Mouse (Mus musculus): Measurements from ENCODE around the gene Sh3bp1. TPM values are rescaled to one million over a fixed set of nuclear protein-coding genes. Genes with fewer than 3 reads are reported as not detected.

The Sh3bp1 gene
- polyA plus RNA-seq, 1 experiment from 2014 or later: 17.3 TPM

- DNase-seq (ENCODE audit: low spot score): no peak
Measured at GRCm38 (mm10) chr15:78881828-78882227, 17.7 kb upstream of the Sh3bp1 start.

GRCm38 (mm10) chr15:78889401-78889853 is 10.1 kb upstream of the Sh3bp1 start:
- Histone ChIP-seq H3K4me2 (ENCODE audit: low read depth, low read length, severe bottlenecking) (no peak overlapping the region), H3K4me3 (ENCODE audit: low read depth, low read length) (no peak overlapping the region), H3K27me3 (ENCODE audit: control insufficient read depth, insufficient read depth, low read length) (no peaks in the 10 kb centered on the region), H3K9me3 (ENCODE audit: control insufficient read depth, low read length) (no peaks in the 10 kb centered on the region), H3K4me1 (replicated peaks; ENCODE audit: control insufficient read depth, insufficient read depth, low read length) (peaks cover 7% of the 10 kb centered on the region), H3K9ac (ENCODE audit: low read length) (no peak overlapping the region), H3K36me3 (ENCODE audit: control insufficient read depth, insufficient read depth, low read length) (peaks cover 7% of the 10 kb centered on the region; the same call in 1 of the 2 replicates), H3K27ac (ENCODE audit: low read depth, low read length) (no peak overlapping the region)
- WGBS: 19% methylated on average over 13 of the region's 13 CpGs
- ATAC-seq (replicated peaks; ENCODE audit: low FRiP score) (no peak), DNase-seq (ENCODE audit: low spot score) (no peak)

More at GRCm38 (mm10) chr15:78881828-78882227, 17.7 kb upstream of the Sh3bp1 start:
- Histone ChIP-seq H3K36me3 (ENCODE audit: control insufficient read depth, insufficient read depth, low read length) (peaks cover 7% of the 10 kb centered on the region; the same call in 1 of the 2 replicates), H3K27me3 (ENCODE audit: control insufficient read depth, insufficient read depth, low read length) (no peaks in the 10 kb centered on the region), H3K27ac (ENCODE audit: low read depth, low read length) (no peak overlapping the region), H3K4me1 (replicated peaks; ENCODE audit: control insufficient read depth, insufficient read depth, low read length) (peaks cover 8% of the 10 kb centered on the region), H3K9ac (ENCODE audit: low read length) (no peak overlapping the region), H3K4me2 (ENCODE audit: low read depth, low read length, severe bottlenecking) (no peak overlapping the region), H3K4me3 (ENCODE audit: low read depth, low read length) (no peak overlapping the region), H3K9me3 (ENCODE audit: control insufficient read depth, low read length) (no peaks in the 10 kb centered on the region)
- no peak for ATAC-seq (replicated peaks; ENCODE audit: low FRiP score)
- WGBS: 91% methylated on average over 3 of the region's 3 CpGs

GRCm38 (mm10) chr15:78892440-78892839 is 7.1 kb upstream of the Sh3bp1 start:
- Histone ChIP-seq H3K27ac (ENCODE audit: low read depth, low read length) (no peak overlapping the region), H3K4me1 (replicated peaks; ENCODE audit: control insufficient read depth, insufficient read depth, low read length) (peaks cover 7% of the 10 kb centered on the region), H3K27me3 (ENCODE audit: control insufficient read depth, insufficient read depth, low read length) (no peaks in the 10 kb centered on the region), H3K9ac (ENCODE audit: low read length) (no peak overlapping the region), H3K4me2 (ENCODE audit: low read depth, low read length, severe bottlenecking) (no peak overlapping the region), H3K9me3 (ENCODE audit: control insufficient read depth, low read length) (no peaks in the 10 kb centered on the region), H3K4me3 (ENCODE audit: low read depth, low read length) (no peak overlapping the region), H3K36me3 (ENCODE audit: control insufficient read depth, insufficient read depth, low read length) (no peaks in the 10 kb centered on the region; the same call in 1 of the 2 replicates)
- DNase-seq (ENCODE audit: low spot score) (no peak), ATAC-seq (replicated peaks; ENCODE audit: low FRiP score) (no peak)
- 64% methylated on average over 7 of the region's 7 CpGs for WGBS

GRCm38 (mm10) chr15:78894726-78895125 is 4.8 kb upstream of the Sh3bp1 start:
- 84% methylated on average over 13 of the region's 13 CpGs for WGBS
- ATAC-seq (replicated peaks; ENCODE audit: low FRiP score): no peak
- H3K27ac ChIP-seq (ENCODE audit: low read depth, low read length): no peak overlapping the region
- no peak overlapping the region for H3K4me2 ChIP-seq (ENCODE audit: low read depth, low read length, severe bottlenecking)
- no peaks in the 10 kb centered on the region for H3K27me3 ChIP-seq (ENCODE audit: control insufficient read depth, insufficient read depth, low read length)
- no peak overlapping the region for H3K4me3 ChIP-seq (ENCODE audit: low read depth, low read length)
- H3K9ac ChIP-seq (ENCODE audit: low read length): no peak overlapping the region
- no peak for DNase-seq (ENCODE audit: low spot score)
- no peaks in the 10 kb centered on the region; the same call in 1 of the 2 replicates for H3K36me3 ChIP-seq (ENCODE audit: control insufficient read depth, insufficient read depth, low read length)
- H3K9me3 ChIP-seq (ENCODE audit: control insufficient read depth, low read length): no peaks in the 10 kb centered on the region
- peaks cover 4% of the 10 kb centered on the region; the same call in 1 of the 2 replicates for H3K4me1 ChIP-seq (replicated peaks; ENCODE audit: control insufficient read depth, insufficient read depth, low read length)

- H3K9ac ChIP-seq (ENCODE audit: low read length): no peak overlapping the region
- H3K27ac ChIP-seq (ENCODE audit: low read depth, low read length): no peak overlapping the region
- no peaks in the 10 kb centered on the region for H3K9me3 ChIP-seq (ENCODE audit: control insufficient read depth, low read length)
- H3K4me3 ChIP-seq (ENCODE audit: low read depth, low read length): no peak overlapping the region
- ATAC-seq (replicated peaks; ENCODE audit: low FRiP score) (no peak), DNase-seq (ENCODE audit: low spot score) (no peak)
- peaks cover 2% of the 10 kb centered on the region; the same call in 1 of the 2 replicates for H3K27me3 ChIP-seq (ENCODE audit: control insufficient read depth, insufficient read depth, low read length)
- H3K36me3 ChIP-seq (ENCODE audit: control insufficient read depth, insufficient read depth, low read length): no peaks in the 10 kb centered on the region; the same call in 1 of the 2 replicates
- H3K4me1 ChIP-seq (replicated peaks; ENCODE audit: control insufficient read depth, insufficient read depth, low read length): peaks cover 10% of the 10 kb centered on the region; the same call in 1 of the 2 replicates
- 91% methylated on average over 2 of the region's 2 CpGs for WGBS
- no peak overlapping the region for H3K4me2 ChIP-seq (ENCODE audit: low read depth, low read length, severe bottlenecking)
Measured at GRCm38 (mm10) chr15:78895741-78896140, 3.8 kb upstream of the Sh3bp1 start.

- Histone ChIP-seq H3K4me3 (ENCODE audit: low read depth, low read length) (no peak overlapping the region), H3K27ac (ENCODE audit: low read depth, low read length) (no peak overlapping the region), H3K4me2 (ENCODE audit: low read depth, low read length, severe bottlenecking) (no peak overlapping the region), H3K36me3 (ENCODE audit: control insufficient read depth, insufficient read depth, low read length) (no peaks in the 10 kb centered on the region; the same call in 1 of the 2 replicates), H3K27me3 (ENCODE audit: control insufficient read depth, insufficient read depth, low read length) (peaks cover 4% of the 10 kb centered on the region; the same call in 1 of the 2 replicates), H3K9me3 (ENCODE audit: control insufficient read depth, low read length) (no peaks in the 10 kb centered on the region), H3K9ac (ENCODE audit: low read length) (no peak overlapping the region), H3K4me1 (replicated peaks; ENCODE audit: control insufficient read depth, insufficient read depth, low read length) (peaks cover 11% of the 10 kb centered on the region; the same call in 1 of the 2 replicates)
- ATAC-seq (replicated peaks; ENCODE audit: low FRiP score) (no peak), DNase-seq (ENCODE audit: low spot score) (no peak)
- WGBS: 81% methylated on average over 3 of the region's 3 CpGs
Measured at GRCm38 (mm10) chr15:78896149-78896548, 3.4 kb upstream of the Sh3bp1 start.

GRCm38 (mm10) chr15:78897488-78897887 is 2.1 kb upstream of the Sh3bp1 start:
- Histone ChIP-seq H3K4me2 (ENCODE audit: low read depth, low read length, severe bottlenecking) (no peak overlapping the region), H3K4me3 (ENCODE audit: low read depth, low read length) (no peak overlapping the region), H3K9me3 (ENCODE audit: control insufficient read depth, low read length) (no peaks in the 10 kb centered on the region), H3K4me1 (replicated peaks; ENCODE audit: control insufficient read depth, insufficient read depth, low read length) (peaks cover 13% of the 10 kb centered on the region; the same call in 1 of the 2 replicates), H3K27ac (ENCODE audit: low read depth, low read length) (no peak overlapping the region), H3K36me3 (ENCODE audit: control insufficient read depth, insufficient read depth, low read length) (no peaks in the 10 kb centered on the region; the same call in 1 of the 2 replicates), H3K27me3 (ENCODE audit: control insufficient read depth, insufficient read depth, low read length) (peaks cover 4% of the 10 kb centered on the region; the same call in 1 of the 2 replicates), H3K9ac (ENCODE audit: low read length) (no peak overlapping the region)
- 83% methylated on average over 4 of the region's 4 CpGs for WGBS
- DNase-seq (ENCODE audit: low spot score): no peak
- no peak for ATAC-seq (replicated peaks; ENCODE audit: low FRiP score)

- Histone ChIP-seq H3K4me2 (ENCODE audit: low read depth, low read length, severe bottlenecking) (peak overlapping the region; percentile 99; the same call in 1 of the 2 replicates), H3K36me3 (ENCODE audit: control insufficient read depth, insufficient read depth, low read length) (no peaks in the 10 kb centered on the region), H3K4me1 (replicated peaks; ENCODE audit: control insufficient read depth, insufficient read depth, low read length) (peaks cover 13% of the 10 kb centered on the region; the same call in 1 of the 2 replicates), H3K27me3 (ENCODE audit: control insufficient read depth, insufficient read depth, low read length) (peaks cover 4% of the 10 kb centered on the region; the same call in 1 of the 2 replicates), H3K4me3 (ENCODE audit: low read depth, low read length) (no peak overlapping the region), H3K9me3 (ENCODE audit: control insufficient read depth, low read length) (no peaks in the 10 kb centered on the region), H3K27ac (ENCODE audit: low read depth, low read length) (no peak overlapping the region), H3K9ac (ENCODE audit: low read length) (no peak overlapping the region)
- no peak for ATAC-seq (replicated peaks; ENCODE audit: low FRiP score)
- WGBS: 59% methylated on average over 6 of the region's 6 CpGs
- no peak for DNase-seq (ENCODE audit: low spot score)
Measured at GRCm38 (mm10) chr15:78898507-78899001, 1.0 kb upstream of the Sh3bp1 start.

GRCm38 (mm10) chr15:78899409-78899739 is 194 bp upstream of the Sh3bp1 start, which contains the start of gene Gm49510:
Gene Gm49510 (plus strand): TSS chr15:78899667.
- H3K9ac ChIP-seq (ENCODE audit: low read length): peak within 1 kb of the TSS; percentile 64
- no peak for DNase-seq (ENCODE audit: low spot score)
- H3K27ac ChIP-seq (ENCODE audit: low read depth, low read length): no peak within 1 kb of the TSS
- H3K9me3 ChIP-seq (ENCODE audit: control insufficient read depth, low read length): no peaks in the 10 kb centered on the region
- WGBS: 2% methylated on average over 20 of the region's 20 CpGs
- peak within 1 kb of the TSS; percentile 54 for H3K4me3 ChIP-seq (ENCODE audit: low read depth, low read length)
- peak within 1 kb of the TSS; percentile 99 for H3K4me2 ChIP-seq (ENCODE audit: low read depth, low read length, severe bottlenecking)
- H3K36me3 ChIP-seq (ENCODE audit: control insufficient read depth, insufficient read depth, low read length): no peaks in the 10 kb centered on the region
- peaks cover 13% of the 10 kb centered on the region; the same call in 1 of the 2 replicates for H3K4me1 ChIP-seq (replicated peaks; ENCODE audit: control insufficient read depth, insufficient read depth, low read length)
- peaks cover 4% of the 10 kb centered on the region; the same call in 1 of the 2 replicates for H3K27me3 ChIP-seq (ENCODE audit: control insufficient read depth, insufficient read depth, low read length)
- no peak for ATAC-seq (replicated peaks; ENCODE audit: low FRiP score)
